ENCODE assay signal across 21 mouse cellular contexts in genomic region chr6:143380490-143380889, GRCm38 (mm10).
DNase-seq lines count a peak whose midpoint lies in the region; ATAC-seq and TF ChIP-seq lines count a peak whose summit lies in the region.
"Had no signal": no experiment of that assay in that cellular context is flagged by ENCODE, and none has a peak within 500 bp of the region (broad histone marks: within the 10 kb centered on the region; RNA-seq: fewer than 3 reads in every experiment).

No protein-coding gene starts in this region.

- POLR2A ChIA-PET in Patski (lab: Charles Lee): no interaction called here

- in situ Hi-C loops in Patski (cut with MboI; ENCODE audit: low pct_unique_long_range_greater_than_20kb): no loop called here

- CTCF ChIA-PET in Patski (lab: Charles Lee): no interaction called here

- no peaks in the 10 kb centered on the region for H3K4me1 ChIP-seq in heart, embryonic 10.5 days
- H3K4me1 ChIP-seq: embryonic facial prominence, embryonic 10.5 days; embryonic facial prominence, embryonic 12.5 days had no signal

- 95% methylated on average over 3 of the region's 3 CpGs for WGBS in heart, embryonic 10.5 days

- ATAC-seq in Patski: peak; percentile 26
- ATAC-seq: forebrain, embryonic 13.5 days; forebrain, embryonic 15.5 days; forebrain, postnatal 0 days had no signal

- H3K36me3 ChIP-seq in heart, embryonic 10.5 days: no peaks in the 10 kb centered on the region
- H3K36me3 ChIP-seq: embryonic facial prominence, embryonic 10.5 days; embryonic facial prominence, embryonic 12.5 days; forebrain, embryonic 15.5 days had no signal

- H3K27ac ChIP-seq in heart, embryonic 10.5 days: no peak overlapping the region
- H3K27ac ChIP-seq: embryonic facial prominence, embryonic 10.5 days; embryonic facial prominence, embryonic 12.5 days; forebrain, embryonic 13.5 days; forebrain, embryonic 15.5 days had no signal

- no peak overlapping the region for H3K4me3 ChIP-seq in heart, embryonic 10.5 days
- H3K4me3 ChIP-seq: embryonic facial prominence, embryonic 10.5 days; embryonic facial prominence, embryonic 12.5 days; forebrain, embryonic 13.5 days; forebrain, embryonic 15.5 days had no signal

- no peak for TF ChIP-seq CTCF in Patski (IDR thresholded peaks at IDR 0.05)

- DNase-seq in heart, embryonic 10.5 days (ENCODE audit: low spot score): peak; percentile 48
- DNase-seq in heart, adult 8-10 months (ENCODE audit: low spot score): no peak
- peak; percentile 28 for DNase-seq in 3T3-L1 (ENCODE audit: low read depth, low spot score)
- no peak for DNase-seq in Patski (ENCODE audit: low read depth, low spot score)
- no peak for DNase-seq in embryo, embryonic 9.5 days (ENCODE audit: extremely low spot score)
- no peak for DNase-seq in spleen, postnatal 14 days (ENCODE audit: low spot score in 2 of 2)
- DNase-seq: adrenal gland, adult 2 months; adrenal gland, postnatal 10 days; adrenal gland, postnatal 25 days; cerebellum, adult 11 months; cerebellum, adult 18-20 months; cerebellum, adult 8-10 months; cerebellum, adult 9-11 months; cerebellum, postnatal 14 days; cerebellum, postnatal 36 days; embryo, embryonic 11 days; forebrain, postnatal 0 days had no signal

- no peaks in the 10 kb centered on the region for H3K27me3 ChIP-seq in heart, embryonic 10.5 days (ENCODE audit: insufficient read depth, poor library complexity, severe bottlenecking)
- H3K27me3 ChIP-seq in Patski: no peaks in the 10 kb centered on the region
- H3K27me3 ChIP-seq: embryonic facial prominence, embryonic 12.5 days; forebrain, embryonic 13.5 days; forebrain, embryonic 15.5 days had no signal

- no peaks in the 10 kb centered on the region for H3K9me3 ChIP-seq in heart, embryonic 10.5 days
- H3K9me3 ChIP-seq: embryonic facial prominence, embryonic 10.5 days; embryonic facial prominence, embryonic 12.5 days; forebrain, embryonic 13.5 days; forebrain, embryonic 15.5 days had no signal

Comparison
In these comparisons a context has a peak if more than half of its experiments do, and no peak if none do; other contexts are left out.
1. DNase-seq: peak in heart, embryonic 10.5 days (single experiment) and 3T3-L1 (single experiment); none in heart, adult 8-10 months (single experiment), Patski (single experiment), embryo, embryonic 9.5 days (single experiment) and spleen, postnatal 14 days (0 of 2).